Mouse (Mus musculus) small intestine, adult 2 months (tissue): ENCODE measurements at regions not wholly inside any gene's neighbourhood (a gene's known extent, or its start where the extent isn't known, plus 50 kb on each side); places are given as distances from the start of the nearest gene placed in this dataset.

Experiments used
- H3K27ac ChIP-seq: fragments of 200-500 bp; 2 replicates; pipeline ENCODE4 v1.5.1; 2012; ENCODE audit warnings: low read depth, low read length, control low read depth, inconsistent platforms; ENCODE audit not compliant: insufficient read depth
- H3K27me3 ChIP-seq: fragments of 200-500 bp; 2 replicates; pipeline ENCODE4 v1.6.1; 2012; ENCODE audit warnings: mild to moderate bottlenecking, moderate library complexity, low read length, inconsistent platforms; ENCODE audit not compliant: control insufficient read depth, insufficient read depth
- H3K36me3 ChIP-seq: fragments of 200-500 bp; 2 replicates; pipeline ENCODE4 v1.6.1; 2012; ENCODE audit warnings: mild to moderate bottlenecking, low read length, control low read depth, inconsistent platforms; ENCODE audit not compliant: control insufficient read depth, insufficient read depth
- H3K4me1 ChIP-seq: fragments of 200-500 bp; 2 replicates; pipeline ENCODE4 v1.6.1; 2012; ENCODE audit warnings: low read length, inconsistent platforms, mixed read lengths; ENCODE audit not compliant: control insufficient read depth, insufficient read depth, insufficient read length
- H3K4me3 ChIP-seq: fragments of 200-500 bp; 2 replicates; pipeline ENCODE4 v1.5.1; 2012; ENCODE audit warnings: low read depth, mild to moderate bottlenecking, control low read depth, inconsistent platforms, low read length, moderate library complexity
- CTCF ChIP-seq: fragments of 200-500 bp; IDR thresholded peaks from 2 replicates; pipeline ENCODE4 v1.5.1; 2012; ENCODE audit warnings: low read depth, mild to moderate bottlenecking, control low read depth, inconsistent platforms, low read length, moderate library complexity, mixed read lengths; ENCODE audit not compliant: insufficient replicate concordance, insufficient read length; ENCODE audit errors: extremely low read depth
- POLR2A ChIP-seq: fragments of 200-500 bp; IDR thresholded peaks from 2 replicates; pipeline ENCODE4 v1.6.1; 2012; ENCODE audit warnings: low read depth, mild to moderate bottlenecking, control low read depth, inconsistent platforms, low read length, moderate library complexity
- WGBS: fragments of 180-500 bp; shearing (Covaris S2); methylation state at CpG from one replicate; pipeline ENCODE4 v1.1.7; 2018; 5-methylcytosine and 5-hydroxymethylcytosine counted together

- no peaks in the 10 kb centered on the region for H3K36me3 ChIP-seq
- no peak for TF ChIP-seq CTCF
- TF ChIP-seq POLR2A: no peak
- no peaks in the 10 kb centered on the region for H3K27me3 ChIP-seq
- no peak overlapping the region for H3K27ac ChIP-seq
- H3K4me3 ChIP-seq: no peak overlapping the region
- WGBS: 58% methylated on average over 4 of the region's 4 CpGs
- no peaks in the 10 kb centered on the region for H3K4me1 ChIP-seq
These were observed 456.5 kb downstream of the Rnf144a start for GRCm38 (mm10) chr12:25958584-25958983.

DNA sequence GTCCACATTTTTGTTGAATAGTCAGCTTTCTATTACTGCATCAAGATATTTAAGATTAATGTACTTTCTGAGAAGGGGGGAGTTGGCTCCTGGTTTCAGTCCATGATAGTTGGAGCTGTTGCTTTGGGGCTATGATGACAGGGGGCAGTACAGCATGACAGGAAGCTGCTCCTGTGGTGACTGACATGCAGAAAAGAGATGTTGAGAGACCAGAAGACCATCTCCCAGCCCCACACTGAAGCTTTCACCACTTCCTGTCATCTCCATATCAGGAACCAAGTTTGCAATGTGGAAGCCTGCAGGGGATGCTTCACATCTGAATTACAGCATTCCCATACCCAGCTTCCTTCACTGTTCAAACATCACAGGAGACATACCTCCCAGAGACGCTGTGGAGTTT, 457.5 kb downstream of the Rnf144a start:
- Histone ChIP-seq H3K27me3 (no peaks in the 10 kb centered on the region), H3K4me3 (no peak overlapping the region), H3K4me1 (no peaks in the 10 kb centered on the region), H3K36me3 (no peaks in the 10 kb centered on the region), H3K27ac (no peak overlapping the region)
- TF ChIP-seq CTCF (no peak), POLR2A (no peak)
- WGBS: 85% methylated on average over 1 of the region's 1 CpGs

DNA sequence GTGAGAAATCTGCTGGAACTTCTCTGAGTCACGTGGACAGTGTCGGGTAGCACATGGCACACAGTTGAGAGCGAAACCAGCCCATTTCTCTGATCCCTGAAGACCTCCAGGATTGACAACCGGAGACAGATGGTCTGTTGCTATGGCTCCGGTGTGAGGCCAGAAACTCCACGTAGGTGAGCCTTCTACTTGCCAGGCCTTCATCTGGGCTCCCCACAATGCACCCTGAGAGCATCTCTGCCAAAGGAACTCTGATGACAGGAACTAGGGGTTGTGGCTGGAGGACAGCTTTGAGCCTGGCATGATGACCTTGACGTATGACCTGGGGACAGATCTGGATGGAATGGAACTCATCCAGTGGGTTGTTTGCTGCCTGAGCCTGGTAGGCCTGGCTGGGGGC, 467.9 kb downstream of the Rnf144a start:
- WGBS: 85% methylated on average over 7 of the region's 7 CpGs
- Histone ChIP-seq H3K36me3 (no peaks in the 10 kb centered on the region), H3K4me3 (no peak overlapping the region), H3K4me1 (no peaks in the 10 kb centered on the region), H3K27ac (no peak overlapping the region), H3K27me3 (no peaks in the 10 kb centered on the region)
- no peak for TF ChIP-seq POLR2A
- no peak for TF ChIP-seq CTCF

- no peak for TF ChIP-seq CTCF
- no peak for TF ChIP-seq POLR2A
- Histone ChIP-seq H3K27me3 (no peaks in the 10 kb centered on the region), H3K4me1 (no peaks in the 10 kb centered on the region), H3K27ac (no peak overlapping the region), H3K4me3 (no peak overlapping the region), H3K36me3 (no peaks in the 10 kb centered on the region)
- 66% methylated on average over 3 of the region's 3 CpGs for WGBS
These were observed 468.9 kb downstream of the Rnf144a start for GRCm38 (mm10) chr12:25946121-25946520.

DNA sequence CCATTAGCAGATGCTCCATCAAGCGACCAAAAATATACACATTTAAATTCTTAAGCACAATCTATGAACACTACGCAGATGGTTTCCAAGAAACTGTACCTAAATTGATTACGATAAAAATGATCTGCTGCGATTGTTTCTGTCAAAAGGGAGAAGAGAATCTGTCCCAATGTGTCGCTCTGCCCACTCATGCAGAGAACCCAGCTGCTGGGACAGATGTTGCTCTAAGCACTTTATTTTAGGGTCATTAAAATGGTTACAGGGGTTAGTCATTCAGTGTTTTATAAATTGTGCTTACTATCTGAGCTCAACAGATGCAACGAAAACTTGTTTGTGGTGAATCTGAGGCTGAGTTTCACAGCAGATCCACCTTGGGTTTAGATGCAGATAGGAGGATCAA, 476.2 kb downstream of the Rnf144a start:
- no peak overlapping the region for H3K4me3 ChIP-seq
- H3K27ac ChIP-seq: no peak overlapping the region

DNA sequence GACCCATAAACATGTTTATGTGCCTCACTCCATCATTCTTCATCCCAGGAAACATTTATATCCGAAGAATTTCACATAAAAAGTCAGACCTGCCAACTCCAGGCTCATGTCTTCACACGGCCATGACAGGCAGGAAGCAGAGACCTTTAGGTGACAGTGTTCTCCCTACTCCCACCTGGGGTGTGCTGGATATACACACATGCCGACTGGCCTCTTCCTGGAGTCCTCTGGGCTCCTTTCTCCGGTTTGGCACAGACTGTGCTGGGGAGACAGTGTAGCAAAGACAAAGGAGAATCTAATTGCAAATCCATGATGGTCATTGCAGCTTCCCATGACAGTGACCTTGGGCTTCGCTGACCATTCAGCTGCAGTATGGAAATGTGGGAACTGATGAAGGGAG, 480.1 kb downstream of the Rnf144a start:
- H3K4me1 ChIP-seq: no peaks in the 10 kb centered on the region
- H3K4me3 ChIP-seq: no peak overlapping the region
- TF ChIP-seq POLR2A (no peak), CTCF (no peak)
- H3K27me3 ChIP-seq: no peaks in the 10 kb centered on the region
- H3K36me3 ChIP-seq: no peaks in the 10 kb centered on the region
- WGBS: 76% methylated on average over 5 of the region's 5 CpGs
- no peak overlapping the region for H3K27ac ChIP-seq

More for the DNA sequence above, 476.2 kb downstream of the Rnf144a start:
- Histone ChIP-seq H3K36me3 (no peaks in the 10 kb centered on the region), H3K27me3 (no peaks in the 10 kb centered on the region), H3K4me1 (no peaks in the 10 kb centered on the region)
- WGBS: 87% methylated on average over 6 of the region's 6 CpGs
- TF ChIP-seq CTCF (no peak), POLR2A (no peak)

DNA sequence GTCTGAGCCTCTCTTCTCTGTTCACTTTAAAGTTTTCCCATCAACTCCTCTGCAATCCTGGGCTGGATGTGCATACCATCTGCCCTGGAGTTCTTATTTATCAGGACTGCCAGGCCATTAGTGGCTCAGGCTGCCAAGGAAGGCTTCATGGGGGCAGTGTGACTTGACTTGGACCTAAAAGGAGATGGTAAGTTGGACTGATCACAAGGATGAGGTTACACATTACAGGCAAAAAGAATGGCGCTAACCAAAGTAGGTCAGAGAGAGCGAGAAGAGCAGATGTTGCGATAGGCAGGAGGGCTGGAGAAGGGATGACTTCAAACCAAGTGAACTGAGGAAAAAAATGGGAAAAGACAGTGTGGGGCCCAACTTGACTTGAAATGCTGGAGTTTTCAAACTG, 480.5 kb downstream of the Rnf144a start:
- Histone ChIP-seq H3K27me3 (no peaks in the 10 kb centered on the region), H3K27ac (no peak overlapping the region), H3K4me3 (no peak overlapping the region), H3K36me3 (no peaks in the 10 kb centered on the region), H3K4me1 (no peaks in the 10 kb centered on the region)
- TF ChIP-seq CTCF (no peak), POLR2A (no peak)
- WGBS: 93% methylated on average over 3 of the region's 3 CpGs

GRCm38 (mm10) chr12:25926367-25926766, 488.7 kb downstream of the Rnf144a start:
- Histone ChIP-seq H3K27ac (no peak overlapping the region), H3K27me3 (no peaks in the 10 kb centered on the region), H3K4me1 (no peaks in the 10 kb centered on the region), H3K4me3 (no peak overlapping the region), H3K36me3 (no peaks in the 10 kb centered on the region)
- WGBS: 58% methylated on average over 5 of the region's 5 CpGs
- no peak for TF ChIP-seq POLR2A
- TF ChIP-seq CTCF: no peak
